Mouse (Mus musculus) adrenal gland, adult (tissue): ENCODE data around the gene Wfdc11.

Experiments
- DNase-seq, 2 experiments: peaks; one replicate each; pipeline ENCODE4 v3.0.0; 2022 to 2023; ENCODE audit warnings: low spot score in 1 of 2; ENCODE audit not compliant: inconsistent age in 2 of 2

Wfdc11 gene

DNA sequence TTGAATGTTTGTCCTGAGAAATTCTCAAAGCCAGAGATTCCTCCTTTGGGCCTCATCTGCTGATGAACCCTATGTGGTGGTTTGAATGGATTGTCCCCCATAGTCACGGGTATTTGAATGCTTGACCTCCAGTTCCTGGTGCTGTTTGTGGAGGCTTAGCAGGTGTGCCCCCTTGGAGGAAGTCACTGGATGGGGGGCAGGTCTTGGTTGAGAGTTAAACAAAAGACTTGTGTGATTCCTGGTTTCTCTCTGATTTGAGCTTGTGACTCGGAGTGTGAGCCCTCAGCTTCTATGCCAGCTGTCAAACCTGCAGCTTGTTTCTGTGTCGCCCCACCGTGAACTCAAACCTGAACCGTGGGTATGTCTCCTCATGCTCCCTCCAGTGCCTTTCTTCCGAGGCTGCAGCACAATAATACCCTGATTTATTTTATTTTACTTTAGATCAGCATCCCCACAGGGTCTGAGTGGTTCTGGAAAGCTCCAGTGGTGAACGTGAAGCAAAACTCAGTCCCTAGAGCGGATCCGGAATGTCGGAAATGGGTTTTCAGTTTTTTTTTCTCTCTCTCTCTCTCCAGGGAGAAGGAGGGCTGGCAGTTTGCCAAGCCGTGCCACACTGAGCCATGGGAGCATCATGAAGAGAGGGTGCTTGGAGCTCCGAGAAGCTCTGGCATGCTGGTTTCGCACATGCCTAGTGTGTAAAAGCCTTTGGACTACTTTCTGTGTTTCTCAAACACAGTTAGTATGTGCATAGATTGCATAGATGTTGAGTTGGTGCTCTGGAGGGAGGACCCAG lies 31.8 kb downstream of the Wfdc11 start:
- DNase-seq, result no peak

- DNase-seq, result peak in 1 of 2 experiments; percentile 24
Measured at GRCm38 (mm10) chr2:164641129-164641528, 32.8 kb downstream of the Wfdc11 start.

GRCm38 (mm10) chr2:164638696-164639095 lies 35.2 kb downstream of the Wfdc11 start, which contains the start of gene Wfdc16:
TSS of gene Wfdc16 (minus strand) at chr2:164638796.
- DNase-seq, result no peak

DNA sequence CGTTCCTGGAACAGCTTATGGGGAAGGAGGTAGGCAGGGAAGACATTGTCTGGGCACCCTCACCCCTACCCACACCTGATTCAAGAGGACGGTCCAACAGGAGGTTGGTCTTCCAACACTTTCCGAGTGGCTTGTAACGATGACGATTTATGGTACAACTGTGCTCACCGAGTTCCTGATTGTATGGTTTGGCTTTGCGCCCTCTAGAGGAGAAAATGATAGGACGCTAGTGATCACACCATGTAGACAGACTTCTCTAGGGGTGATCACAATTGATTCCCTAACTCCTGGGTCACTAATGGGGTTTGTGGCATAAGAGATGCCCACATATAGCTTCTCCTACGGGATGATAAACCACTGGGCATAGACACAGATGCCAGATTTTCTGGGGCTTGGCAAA lies 38.6 kb downstream of the Wfdc11 start:
- DNase-seq, result peak in 1 of 2 experiments; percentile 32

- no peak for DNase-seq
Measured at GRCm38 (mm10) chr2:164621775-164622174, 52.1 kb downstream of the Wfdc11 start.

GRCm38 (mm10) chr2:164619050-164619449 lies 54.8 kb downstream of the Wfdc11 start:
- peak; percentile 12 to 37 for DNase-seq

DNA sequence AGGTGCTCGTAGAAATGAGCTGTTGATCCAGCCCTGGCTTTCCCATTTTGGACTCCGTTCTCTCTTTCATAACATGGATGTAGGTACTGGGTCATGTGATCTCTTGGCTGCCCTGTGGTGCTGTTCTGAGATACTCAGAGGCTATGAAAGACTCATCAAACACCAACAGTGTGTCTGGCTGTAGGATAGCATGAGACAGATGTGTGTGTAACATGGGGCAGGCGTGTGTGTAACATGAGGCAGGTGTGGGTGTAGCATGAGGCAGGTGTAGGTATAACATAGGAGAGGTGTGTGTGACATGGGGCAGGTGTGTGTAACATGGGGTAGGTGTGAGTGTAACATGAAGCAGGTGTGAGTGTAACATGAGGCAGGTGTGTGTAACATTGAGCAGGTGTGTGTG lies 58.5 kb downstream of the Wfdc11 start:
- DNase-seq, result no peak

GRCm38 (mm10) chr2:164613471-164613870 lies 60.4 kb downstream of the Wfdc11 start, which contains the start of the genes Wfdc6b and Wfdc8:
TSS of gene Wfdc6b (plus strand) at chr2:164613522.
TSS of gene Wfdc8 (minus strand) at chr2:164613626.
- DNase-seq, result peak; percentile 51 to 67
